In genomic region chr7:80160945-80161306, GRCm38 (mm10) we compare ENCODE assay signal across 7 mouse cellular contexts. TPM values are rescaled to one million over a fixed set of nuclear protein-coding genes. Genes with fewer than 3 reads are reported as not detected.
DNase-seq lines count a peak whose midpoint lies in the region; ATAC-seq lines count a peak whose summit lies in the region.

No protein-coding gene starts in this region.

- peaks cover 28% of the 10 kb centered on the region for H3K4me1 ChIP-seq in embryonic facial prominence, embryonic 15.5 days
- peaks cover 17% of the 10 kb centered on the region for H3K4me1 ChIP-seq in intestine, embryonic 16.5 days (ENCODE audit: control insufficient read depth, insufficient read depth, low read length)

- H3K36me3 ChIP-seq in embryonic facial prominence, embryonic 15.5 days = no peaks in the 10 kb centered on the region
- H3K36me3 ChIP-seq in intestine, embryonic 16.5 days (ENCODE audit: control insufficient read depth, insufficient read depth, low read length) = no peaks in the 10 kb centered on the region

- H3K4me3 ChIP-seq in embryonic facial prominence, embryonic 15.5 days (replicated peaks) = no peak overlapping the region
- H3K4me3 ChIP-seq in intestine, embryonic 16.5 days (ENCODE audit: low read length) = no peak overlapping the region

- no peaks in the 10 kb centered on the region for H3K27me3 ChIP-seq in embryonic facial prominence, embryonic 15.5 days
- no peaks in the 10 kb centered on the region for H3K27me3 ChIP-seq in intestine, embryonic 16.5 days (replicated peaks; ENCODE audit: control insufficient read depth, insufficient read depth, low read length)

- H3K4me2 ChIP-seq in embryonic facial prominence, embryonic 15.5 days (replicated peaks) = no peak overlapping the region
- H3K4me2 ChIP-seq in intestine, embryonic 16.5 days (ENCODE audit: low read depth, low read length) = 0 out of 2 replicates have a peak overlapping the region, but pooled peaks have one; percentile 2

- H3K9me3 ChIP-seq in embryonic facial prominence, embryonic 15.5 days (replicated peaks) = no peaks in the 10 kb centered on the region
- no peaks in the 10 kb centered on the region for H3K9me3 ChIP-seq in intestine, embryonic 16.5 days (ENCODE audit: control insufficient read depth, low read length)

- WGBS in embryonic facial prominence, embryonic 15.5 days = 60% methylated on average over 8 of the region's 8 CpGs
- WGBS in intestine, embryonic 16.5 days = 59% methylated on average over 8 of the region's 8 CpGs

- peak; percentile 59 for DNase-seq in retina, postnatal 1 day
- DNase-seq in retina, embryonic 14.5 days (ENCODE audit: low spot score) = no peak
- DNase-seq in lung, postnatal 14 days = peak; percentile 68
- no peak for DNase-seq in neural tube, embryonic 10.5 days (ENCODE audit: extremely low spot score, low spot score)
- DNase-seq in thymus, postnatal 10 days (ENCODE audit: low spot score in 2 of 2) = no peak

- H3K27ac ChIP-seq in embryonic facial prominence, embryonic 15.5 days (replicated peaks) = peak overlapping the region; percentile 53; the same call in 1 of the 2 replicates
- peak overlapping the region; percentile 73 for H3K27ac ChIP-seq in intestine, embryonic 16.5 days (ENCODE audit: low read length)

- no peak for ATAC-seq in embryonic facial prominence, embryonic 15.5 days (ENCODE audit: insufficient number of reproducible peaks, low FRiP score, low TSS enrichment, low read depth)
- peak; percentile 62 for ATAC-seq in intestine, embryonic 16.5 days

- no peak overlapping the region for H3K9ac ChIP-seq in embryonic facial prominence, embryonic 15.5 days
- H3K9ac ChIP-seq in intestine, embryonic 16.5 days (ENCODE audit: low read depth, low read length) = peak overlapping the region; percentile 32; the same call in 1 of the 2 replicates

RNA-seq across cellular contexts. Expression of gene Sema4b, which starts 25.7 kb away (rescaled TPM):
- polyA plus RNA-seq in embryonic facial prominence, embryonic 15.5 days (2015; fragmentation: Nextera tagmentation; extraction: Ambion mirVana) = 23.0 and 25.2 TPM in 2 replicates
- 14.9 and 16.3 TPM in 2 replicates for polyA plus RNA-seq in intestine, embryonic 16.5 days (2015; fragmentation: Nextera tagmentation; extraction: Ambion mirVana)

RNA-seq across cellular contexts. Expression of gene Idh2, which starts 45.7 kb away (rescaled TPM):
- 546 and 574 TPM in 2 replicates for polyA plus RNA-seq in embryonic facial prominence, embryonic 15.5 days (2015; fragmentation: Nextera tagmentation; extraction: Ambion mirVana)
- polyA plus RNA-seq in intestine, embryonic 16.5 days (2015; fragmentation: Nextera tagmentation; extraction: Ambion mirVana) = 540 and 585 TPM in 2 replicates

Comparison
In these comparisons a context has a peak if more than half of its experiments do, and no peak if none do; other contexts are left out.
1. DNase-seq: peak in retina, postnatal 1 day (single experiment) and lung, postnatal 14 days (single experiment); none in retina, embryonic 14.5 days (single experiment), neural tube, embryonic 10.5 days (single experiment) and thymus, postnatal 10 days (0 of 2).